ENCODE assay signal across 8 mouse cellular contexts in genomic region chr1:135700605-135701004, GRCm38 (mm10). TPM values are rescaled to one million over a fixed set of nuclear protein-coding genes. Genes with fewer than 3 reads are reported as not detected.
DNase-seq lines count a peak whose midpoint lies in the region; ATAC-seq and TF ChIP-seq lines count a peak whose summit lies in the region.

No protein-coding gene starts in this region.

- no peak overlapping the region for H3ac ChIP-seq in C2C12 (ENCODE audit: control insufficient read depth, insufficient read length, low read depth)

- DNase-seq in adrenal gland, adult 18-20 months (ENCODE audit: low spot score in 2 of 2), result peak; percentile 75 to 77
- peak; percentile 93 for DNase-seq in embryonic facial prominence, embryonic 11.5 days (ENCODE audit: low spot score)
- peak; percentile 63 for DNase-seq in layer of hippocampus, adult 9-10 months (ENCODE audit: low spot score)
- DNase-seq in retina, adult 2 months (ENCODE audit: low read depth, low spot score), result peak; percentile 63
- DNase-seq in thymus, postnatal 14 days, result peak; percentile 82

- no peak overlapping the region for H3K27ac ChIP-seq in embryonic facial prominence, embryonic 11.5 days (replicated peaks; ENCODE audit: low read depth, low read length)
- H3K27ac ChIP-seq in heart, embryonic 16.5 days (ENCODE audit: low read length), result no peak overlapping the region
- H3K27ac ChIP-seq in lung, embryonic 16.5 days (ENCODE audit: low read length), result no peak overlapping the region

- no peaks in the 10 kb centered on the region for H3K27me3 ChIP-seq in C2C12 (ENCODE audit: control insufficient read depth, insufficient read depth, insufficient read length)
- H3K27me3 ChIP-seq in embryonic facial prominence, embryonic 11.5 days (ENCODE audit: control insufficient read depth, insufficient read depth, low read length), result no peaks in the 10 kb centered on the region; the same call in 1 of the 2 replicates
- H3K27me3 ChIP-seq in heart, embryonic 16.5 days (ENCODE audit: control insufficient read depth, insufficient read depth, low read length), result no peaks in the 10 kb centered on the region
- H3K27me3 ChIP-seq in lung, embryonic 16.5 days (ENCODE audit: control insufficient read depth, insufficient read depth, low read depth, low read length), result no peaks in the 10 kb centered on the region

- peaks cover 2% of the 10 kb centered on the region for H3K4me1 ChIP-seq in embryonic facial prominence, embryonic 11.5 days (ENCODE audit: control insufficient read depth, insufficient read depth, low read length)
- H3K4me1 ChIP-seq in heart, embryonic 16.5 days (ENCODE audit: control insufficient read depth, insufficient read depth, low read length), result peaks cover 18% of the 10 kb centered on the region
- peaks cover 9% of the 10 kb centered on the region for H3K4me1 ChIP-seq in lung, embryonic 16.5 days (replicated peaks; ENCODE audit: control insufficient read depth, insufficient read depth, low read length)

- peak; percentile 30 for TF ChIP-seq CTCF in C2C12 (IDR thresholded peaks at IDR 0.05; ENCODE audit: control insufficient read depth, insufficient read depth, insufficient read length)

- WGBS in embryonic facial prominence, embryonic 11.5 days, result 3% methylated on average over 7 of the region's 7 CpGs
- 2% methylated on average over 7 of the region's 7 CpGs for WGBS in heart, embryonic 16.5 days
- 1% methylated on average over 7 of the region's 7 CpGs for WGBS in lung, embryonic 16.5 days

- H3K4me3 ChIP-seq in C2C12 (ENCODE audit: insufficient read depth, poor library complexity, severe bottlenecking), result no peak overlapping the region
- no peak overlapping the region for H3K4me3 ChIP-seq in embryonic facial prominence, embryonic 11.5 days (ENCODE audit: low read depth, low read length)
- H3K4me3 ChIP-seq in heart, embryonic 16.5 days (ENCODE audit: low read length), result no peak overlapping the region
- no peak overlapping the region for H3K4me3 ChIP-seq in lung, embryonic 16.5 days (ENCODE audit: low read length)

- no peaks in the 10 kb centered on the region for H3K79me3 ChIP-seq in C2C12 (ENCODE audit: low read depth)

- no peak overlapping the region for H3K4me2 ChIP-seq in embryonic facial prominence, embryonic 11.5 days (ENCODE audit: low read depth, low read length)
- H3K4me2 ChIP-seq in heart, embryonic 16.5 days (ENCODE audit: low read depth, low read length), result no peak overlapping the region
- no peak overlapping the region for H3K4me2 ChIP-seq in lung, embryonic 16.5 days (ENCODE audit: low read depth, low read length)

- H3K9me3 ChIP-seq in embryonic facial prominence, embryonic 11.5 days (replicated peaks; ENCODE audit: control insufficient read depth, low read length), result no peaks in the 10 kb centered on the region
- H3K9me3 ChIP-seq in heart, embryonic 16.5 days (replicated peaks; ENCODE audit: control insufficient read depth, low read length), result no peaks in the 10 kb centered on the region
- no peaks in the 10 kb centered on the region; the same call in 1 of the 2 replicates for H3K9me3 ChIP-seq in lung, embryonic 16.5 days (ENCODE audit: control insufficient read depth, low read length)

- H3K79me2 ChIP-seq in C2C12 (ENCODE audit: control insufficient read depth, insufficient read depth), result no peaks in the 10 kb centered on the region

- no peak overlapping the region for H3K9ac ChIP-seq in embryonic facial prominence, embryonic 11.5 days (replicated peaks; ENCODE audit: low read length)
- H3K9ac ChIP-seq in heart, embryonic 16.5 days (ENCODE audit: low read length), result no peak overlapping the region
- no peak overlapping the region for H3K9ac ChIP-seq in lung, embryonic 16.5 days (ENCODE audit: low read length)

- ATAC-seq in embryonic facial prominence, embryonic 11.5 days (replicated peaks; ENCODE audit: insufficient number of reproducible peaks, low FRiP score, low TSS enrichment, low read depth), result no peak
- peak; percentile 37; the same call in 1 of the 2 replicates for ATAC-seq in heart, embryonic 16.5 days (replicated peaks; ENCODE audit: extremely low read depth, insufficient read depth, low FRiP score)
- peak; percentile 39; the same call in 1 of the 2 replicates for ATAC-seq in lung, embryonic 16.5 days (ENCODE audit: low read depth)

- H3K36me3 ChIP-seq in C2C12 (ENCODE audit: control insufficient read depth, insufficient read depth), result no peaks in the 10 kb centered on the region
- H3K36me3 ChIP-seq in embryonic facial prominence, embryonic 11.5 days (replicated peaks; ENCODE audit: control insufficient read depth, insufficient read depth, low read depth, low read length), result no peaks in the 10 kb centered on the region
- no peaks in the 10 kb centered on the region for H3K36me3 ChIP-seq in heart, embryonic 16.5 days (ENCODE audit: control insufficient read depth, insufficient read depth)
- H3K36me3 ChIP-seq in lung, embryonic 16.5 days (ENCODE audit: control insufficient read depth, insufficient read depth, low read length), result no peaks in the 10 kb centered on the region

TF ChIP-seq in C2C12, 6 proteins besides CTCF, POLR2A, EP300 and RAD21:
- TF ChIP-seq MAX (IDR thresholded peaks at IDR 0.05), result no peak
- no peak for TF ChIP-seq USF1 (IDR thresholded peaks at IDR 0.05; ENCODE audit: low read depth)
- no peak for TF ChIP-seq FOSL1 (IDR thresholded peaks at IDR 0.05; ENCODE audit: insufficient read depth, low read length, poor library complexity, severe bottlenecking)
- TF ChIP-seq CEBPB (IDR thresholded peaks at IDR 0.05; ENCODE audit: low read depth), result no peak
- TF ChIP-seq MYOD1 (IDR thresholded peaks at IDR 0.05; ENCODE audit: control insufficient read depth, insufficient read length, low read depth), result no peak
- no peak for TF ChIP-seq MYOG (IDR thresholded peaks at IDR 0.05; ENCODE audit: control insufficient read depth, extremely low read depth, insufficient read length)

RNA-seq across cellular contexts. Expression of gene Csrp1, which starts 19.3 kb away (rescaled TPM):
- polyA plus RNA-seq in C2C12 (2012; fragmentation: generic; extraction: Trizol), result 427 TPM
- total RNA-seq in adrenal gland, adult 18-20 months (2021), result 100 to 1,000 TPM in 1 of 2 experiments, 10 to 100 TPM in 1; 63.7 to 118 TPM
- 52.9 and 53.2 TPM in 2 replicates for polyA plus RNA-seq in embryonic facial prominence, embryonic 11.5 days (2014; fragmentation: Nextera tagmentation; extraction: Ambion mirVana)
- 160 and 174 TPM in 2 replicates for polyA plus RNA-seq in heart, embryonic 16.5 days (2015; fragmentation: Nextera tagmentation; extraction: Ambion mirVana)
- polyA plus RNA-seq in lung, embryonic 16.5 days (2015; fragmentation: Nextera tagmentation; extraction: Ambion mirVana), result 268 and 290 TPM in 2 replicates
